Mouse (Mus musculus) MEL-GATA-1-ER (cell line): ENCODE measurements around the gene Lclat1.
A peak's percentile ranks its signal among the peaks of the same experiment; 100 is the strongest.

Experiments used
- DNase-seq: peaks from one replicate; pipeline ENCODE4 v3.0.0-alpha.2; 2012; ENCODE audit warnings: low read depth; ENCODE audit errors: extremely low read depth

Gene Lclat1

DNA sequence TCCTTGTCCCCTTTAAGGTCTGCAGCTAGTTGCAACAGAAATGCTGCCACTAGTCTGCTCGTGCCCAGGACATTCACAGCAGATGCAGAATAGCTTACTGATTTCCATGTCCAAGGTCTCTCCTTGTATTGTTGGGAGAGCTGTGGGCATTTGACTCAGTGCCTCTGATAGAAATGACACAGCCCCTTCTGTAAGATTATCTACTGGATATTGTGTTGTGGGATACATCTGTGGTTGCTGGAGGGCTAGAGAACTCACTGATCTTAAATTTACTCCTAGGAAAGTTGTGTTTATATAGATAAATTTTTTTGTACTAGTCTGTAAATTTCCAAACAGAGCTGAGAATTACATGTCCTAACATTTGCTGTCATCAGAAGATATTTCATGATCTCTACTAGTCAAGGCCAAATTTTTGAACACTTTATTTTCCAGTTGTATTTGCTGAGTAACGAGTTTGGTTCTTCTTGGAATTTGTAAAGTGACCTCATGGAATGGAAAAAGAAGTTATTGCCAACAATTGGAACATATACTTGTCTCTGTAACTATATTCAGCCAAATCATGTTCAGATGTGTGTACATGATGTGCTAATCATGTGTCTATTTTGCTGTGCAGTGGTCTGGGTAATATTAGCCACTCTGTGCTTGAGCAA lies 87.4 kb downstream of the Lclat1 start:
- no peak for DNase-seq

DNA sequence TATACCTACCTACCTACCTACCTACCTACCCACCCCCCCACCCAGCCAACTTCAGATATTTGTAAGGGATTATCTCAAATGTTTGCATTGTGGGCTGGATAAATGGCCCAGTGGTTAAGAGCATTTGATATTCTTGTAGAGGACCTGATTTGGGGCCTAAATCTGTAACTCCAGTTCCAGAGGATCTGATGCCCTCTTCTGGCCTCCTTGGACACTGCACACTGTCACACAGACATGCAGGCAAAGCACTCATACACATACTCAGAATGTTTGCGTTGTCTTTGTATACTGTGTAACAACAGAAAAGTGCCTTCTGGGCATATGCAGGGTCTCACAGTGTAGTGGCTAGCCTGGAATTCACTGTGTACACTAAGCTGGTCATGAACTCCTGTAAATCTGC lies 88.4 kb downstream of the Lclat1 start:
- DNase-seq: peak; percentile 11

DNA sequence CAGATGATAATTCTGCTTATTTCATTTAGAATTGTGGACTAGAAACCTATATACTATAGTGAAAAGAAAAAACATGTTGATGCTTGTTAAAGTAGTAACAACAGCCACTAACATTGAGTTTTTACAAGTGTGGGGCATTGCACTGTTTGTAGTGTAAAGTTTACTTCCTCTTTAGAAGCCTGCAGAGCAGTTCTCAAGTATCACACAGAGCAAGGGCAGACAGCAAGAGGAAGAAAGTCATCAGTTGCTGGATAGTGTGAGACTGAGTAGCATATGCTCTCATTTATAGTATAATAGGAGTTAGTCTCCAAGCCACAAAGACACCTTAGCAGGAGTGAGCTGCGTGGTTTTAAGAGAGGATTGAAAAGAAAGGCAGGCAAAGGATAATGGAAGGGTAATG lies 89.9 kb downstream of the Lclat1 start:
- DNase-seq: peak; percentile 26

GRCm38 (mm10) chr17:73199387-73199786 lies 91.6 kb downstream of the Lclat1 start:
- peak; percentile 6 for DNase-seq

- no peak for DNase-seq
Observed at GRCm38 (mm10) chr17:73200380-73200779, 92.6 kb downstream of the Lclat1 start.

DNA sequence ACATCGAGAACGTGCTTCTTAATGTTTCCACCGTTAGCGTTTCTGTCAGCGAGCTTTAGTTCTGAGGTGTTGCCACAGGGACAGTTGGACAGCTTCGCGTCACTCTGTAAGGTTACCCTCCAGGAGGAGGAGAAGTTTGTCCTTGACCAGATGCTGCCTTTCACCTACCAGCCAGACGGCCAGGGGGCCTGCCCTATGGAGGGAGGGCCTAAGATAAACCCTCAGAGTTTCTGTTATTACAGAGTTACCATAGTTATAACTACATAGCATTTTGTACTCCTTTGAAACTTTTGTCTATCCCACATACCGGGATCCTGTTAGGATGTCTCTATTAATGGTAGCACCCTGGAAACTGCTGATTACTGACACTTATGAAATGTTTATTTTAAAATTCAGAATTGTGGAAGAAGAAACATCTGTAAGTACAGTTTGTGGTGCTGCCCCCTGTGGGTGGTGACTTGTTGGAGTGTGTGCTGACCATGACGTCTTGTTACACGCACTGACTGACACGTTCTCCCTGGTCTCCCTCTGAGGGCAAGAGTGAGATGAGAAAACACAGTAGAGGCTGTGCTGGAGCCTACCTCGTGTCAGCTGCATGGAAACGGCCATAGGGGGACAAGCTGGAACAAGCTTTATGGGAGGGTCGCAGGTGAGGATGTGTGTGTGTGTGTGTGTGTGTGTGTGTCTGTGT lies 96.0 kb downstream of the Lclat1 start:
- DNase-seq: no peak

DNA sequence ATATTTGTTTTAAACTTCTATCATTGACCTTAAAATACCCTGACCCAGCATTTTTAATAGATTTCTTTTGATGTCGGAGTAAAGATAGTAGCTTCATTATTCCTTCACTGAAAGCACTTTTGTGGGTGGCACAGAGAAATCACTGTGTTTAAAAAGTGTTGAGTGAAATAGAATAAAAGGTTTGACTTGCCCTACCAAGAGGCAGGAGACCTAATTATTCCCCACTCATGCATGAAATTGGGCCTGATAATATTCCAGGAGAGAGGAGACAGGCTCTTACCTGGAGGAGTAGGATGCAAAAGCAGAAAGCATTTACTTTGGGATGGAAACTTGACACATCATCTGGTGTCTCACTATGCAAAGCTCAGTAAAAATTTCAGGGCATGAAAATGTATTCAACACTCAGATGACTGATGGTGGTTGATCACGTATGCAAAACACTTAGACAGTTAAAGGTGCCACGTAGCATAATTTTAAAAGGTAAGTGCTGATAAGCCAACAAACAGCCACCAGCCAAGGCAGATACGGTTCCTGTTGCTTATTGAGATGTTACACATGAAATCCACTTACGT lies 103.3 kb downstream of the Lclat1 start:
- DNase-seq: no peak

GRCm38 (mm10) chr17:73212754-73213153 lies 105.0 kb downstream of the Lclat1 start:
- no peak for DNase-seq

- no peak for DNase-seq
Observed at GRCm38 (mm10) chr17:73213187-73213586, 105.4 kb downstream of the Lclat1 start.

DNA sequence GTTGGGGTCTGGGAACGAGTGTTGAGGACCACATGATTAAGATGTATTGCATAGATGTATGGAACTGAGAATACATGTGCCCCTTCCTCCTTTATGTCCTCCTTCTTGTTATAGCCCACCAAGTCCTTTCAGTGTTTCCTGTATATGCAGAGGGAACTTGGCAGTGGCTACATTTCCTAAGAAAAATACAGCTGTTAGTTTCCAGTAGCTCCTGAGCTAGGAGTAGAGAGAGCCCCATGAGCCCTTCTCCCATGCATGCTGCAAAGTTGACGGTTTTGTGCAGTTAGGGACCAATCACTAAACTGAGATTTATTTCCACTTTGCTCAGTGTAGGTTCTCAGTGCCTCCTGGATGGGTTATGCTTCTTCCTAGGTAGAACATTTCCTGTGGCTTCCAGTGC lies 105.9 kb downstream of the Lclat1 start:
- DNase-seq: no peak

GRCm38 (mm10) chr17:73217274-73217673 lies 109.5 kb downstream of the Lclat1 start:
- DNase-seq: no peak

GRCm38 (mm10) chr17:73220746-73221145 lies 113.0 kb downstream of the Lclat1 start:
- DNase-seq: no peak

- DNase-seq: no peak
Observed at GRCm38 (mm10) chr17:73222077-73222476, 114.3 kb downstream of the Lclat1 start.

DNA sequence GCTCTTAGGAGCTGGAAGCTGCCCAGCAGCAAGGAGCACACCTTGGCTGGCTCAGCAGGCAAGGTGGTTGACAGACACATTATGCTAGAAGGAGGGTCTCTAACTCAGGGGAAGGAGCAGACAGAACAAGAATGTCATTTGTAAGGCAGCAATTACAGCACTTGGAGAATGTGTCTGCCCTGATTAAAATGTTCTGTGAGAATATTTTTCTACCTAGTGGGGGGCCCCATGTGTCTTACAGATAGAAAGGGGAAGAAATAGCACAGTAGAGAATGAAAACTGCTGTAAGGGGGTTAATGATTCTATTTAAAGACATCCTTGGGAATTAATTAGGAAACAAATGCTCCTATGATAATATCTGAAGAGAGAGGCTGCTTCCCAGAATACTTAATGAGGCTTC lies 117.7 kb downstream of the Lclat1 start:
- DNase-seq: no peak

GRCm38 (mm10) chr17:73225996-73226395 lies 118.2 kb downstream of the Lclat1 start:
- DNase-seq: no peak

DNA sequence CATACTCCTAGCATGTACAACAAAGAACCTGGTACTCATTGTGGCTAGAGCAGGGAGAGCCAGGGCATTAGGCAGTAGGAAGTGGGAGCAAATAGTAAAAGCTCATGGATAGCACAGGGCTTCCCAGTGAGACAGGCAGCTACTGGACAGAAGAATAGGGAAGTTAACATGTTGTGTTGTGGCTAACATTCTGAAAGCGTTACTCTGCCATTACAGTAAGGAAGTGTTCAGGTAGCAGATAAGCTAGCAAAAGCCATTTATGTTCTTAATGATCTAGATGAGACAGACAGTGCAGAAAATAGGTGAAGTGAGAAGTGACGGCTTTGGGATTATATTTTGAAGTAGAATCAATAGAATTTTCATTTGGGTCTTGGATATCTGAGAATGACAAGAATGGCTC lies 118.8 kb downstream of the Lclat1 start:
- DNase-seq: peak; percentile 84

DNA sequence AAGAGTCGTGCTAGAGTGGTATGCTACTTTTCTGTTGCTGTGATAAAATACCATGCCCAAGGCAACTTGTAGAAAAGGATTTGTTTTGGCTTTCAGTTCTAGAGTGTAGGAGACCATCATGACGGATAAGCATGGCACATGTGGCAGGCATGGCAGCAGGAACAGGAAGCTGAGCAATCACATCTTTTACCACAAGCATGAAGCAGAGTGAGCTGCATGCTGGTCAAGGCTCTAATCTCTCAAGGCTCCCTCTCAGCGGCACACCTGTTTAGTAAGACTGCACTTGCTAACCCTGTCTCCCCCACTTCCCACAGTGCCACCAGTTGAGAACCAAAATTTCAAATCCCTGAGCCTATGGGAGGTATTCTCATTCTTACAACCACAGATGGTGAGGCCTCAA lies 119.6 kb downstream of the Lclat1 start:
- DNase-seq: no peak

DNA sequence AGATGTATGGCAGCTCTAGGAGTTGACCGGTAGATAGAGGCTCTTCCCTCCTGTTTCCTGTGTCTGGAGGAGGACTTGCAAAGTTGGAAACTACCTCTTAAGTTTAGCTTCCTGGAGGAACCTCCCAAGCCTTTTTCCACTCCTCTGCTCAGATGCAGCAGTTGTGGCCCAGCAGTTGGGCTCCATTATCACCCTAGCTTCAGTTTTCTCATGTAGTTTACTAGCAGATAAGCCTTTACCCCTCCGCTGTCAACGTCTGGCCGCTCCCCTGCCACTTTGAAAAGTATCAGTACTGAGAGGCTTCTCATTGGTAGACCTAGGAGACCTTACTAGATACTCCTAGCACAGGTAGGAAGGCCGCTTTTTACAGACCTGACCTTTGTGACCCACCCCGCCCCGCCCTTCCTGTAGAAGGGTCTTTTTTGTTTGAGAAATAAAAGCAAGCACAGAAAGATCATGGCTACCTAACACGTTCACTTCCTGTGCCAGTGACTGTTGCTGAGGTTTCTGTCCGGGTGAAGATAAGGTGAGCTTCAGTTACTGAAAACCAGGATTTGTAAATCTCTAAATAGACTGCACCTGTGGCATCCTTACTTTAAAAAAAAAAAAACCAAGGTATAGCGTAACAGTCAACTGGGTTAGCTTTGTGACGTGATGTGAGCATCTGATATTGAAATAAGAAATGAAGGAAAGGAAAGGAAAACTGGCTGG lies 121.8 kb downstream of the Lclat1 start:
- no peak for DNase-seq

DNA sequence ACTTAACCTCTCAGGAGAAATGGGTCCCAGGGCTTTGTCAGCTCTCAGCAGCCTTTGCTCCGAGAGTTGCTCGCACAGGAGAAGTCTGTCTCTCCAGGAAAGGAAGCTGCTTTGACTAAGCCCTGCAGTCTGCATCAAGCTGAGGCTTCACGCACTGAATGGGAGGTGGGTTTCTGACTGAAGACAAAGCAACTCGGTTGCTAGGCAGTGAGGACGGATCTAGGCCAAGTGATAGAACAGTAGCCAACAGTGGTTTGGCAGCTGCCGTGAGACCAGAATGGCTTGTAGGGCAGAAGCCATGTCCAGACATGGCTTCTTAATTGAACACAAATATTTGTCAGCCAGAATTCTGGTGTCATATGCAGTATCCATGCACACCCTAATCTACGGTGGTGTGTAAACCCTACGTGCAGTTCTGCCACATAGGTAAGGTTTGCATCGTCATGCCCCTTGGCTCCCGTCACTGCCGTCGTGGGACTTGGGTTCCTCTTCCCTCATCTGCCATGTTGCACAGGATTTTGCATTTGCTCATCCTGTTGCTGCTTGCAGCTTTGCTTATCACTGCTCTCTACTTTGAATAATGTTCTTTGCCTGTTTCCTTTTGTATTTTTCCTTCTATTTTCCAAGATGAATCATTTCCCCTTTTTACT lies 122.7 kb downstream of the Lclat1 start:
- no peak for DNase-seq

DNA sequence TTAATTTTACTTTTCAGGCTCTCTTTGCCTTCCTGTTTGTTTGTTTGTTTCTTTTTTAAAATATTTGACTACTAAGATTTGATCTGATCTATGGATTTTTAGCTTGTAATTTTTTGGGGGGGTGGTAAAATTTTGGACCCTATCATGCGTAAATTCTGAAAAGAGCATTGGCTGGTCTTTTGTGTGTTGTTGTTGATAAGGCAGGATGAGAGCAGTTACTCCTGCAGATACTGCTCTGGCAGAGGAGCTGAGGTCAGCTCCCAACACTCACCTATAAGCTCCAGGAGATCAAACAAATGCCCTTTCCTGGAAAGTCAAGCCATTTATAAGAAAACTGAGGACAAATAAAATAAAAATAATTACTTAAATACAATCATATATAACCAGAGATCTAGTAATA lies 123.6 kb downstream of the Lclat1 start:
- no peak for DNase-seq

GRCm38 (mm10) chr17:73232593-73232992 lies 124.8 kb downstream of the Lclat1 start:
- no peak for DNase-seq

DNA sequence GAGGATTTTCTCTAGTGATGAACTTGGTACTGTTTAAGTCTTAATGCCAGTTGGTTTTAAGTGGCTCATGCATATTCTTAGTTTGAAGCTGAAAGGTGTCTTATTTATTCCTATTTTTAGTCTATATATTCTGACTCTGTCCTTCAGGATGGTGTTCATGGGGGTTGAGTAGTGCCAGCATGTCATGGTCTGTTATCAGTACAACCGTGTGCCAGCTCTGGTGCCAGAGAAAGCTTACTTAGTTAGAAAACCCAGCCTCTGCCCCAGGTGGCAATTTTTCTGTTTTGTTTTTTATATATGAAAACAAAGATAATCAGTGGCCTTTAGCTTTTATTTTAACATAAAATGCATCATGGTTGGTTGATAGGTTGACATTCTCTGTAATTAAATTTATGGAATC lies 126.2 kb downstream of the Lclat1 start:
- no peak for DNase-seq
